Mouse (Mus musculus): Measurements from ENCODE around the gene Prdm2. TPM values are rescaled to one million over a fixed set of nuclear protein-coding genes. Genes with fewer than 3 reads are reported as not detected.

Gene Prdm2
- polyA plus RNA-seq, 1 experiment, result 26.5 TPM

- Histone ChIP-seq H3K27me3 (ENCODE audit: control insufficient read depth, insufficient read depth, low read length) (no peaks in the 10 kb centered on the region), H3K4me3 (ENCODE audit: control insufficient read depth, insufficient read depth, low read length) (no peak overlapping the region), H3K36me3 (ENCODE audit: control insufficient read depth, insufficient read depth, low read length) (peaks cover 73% of the 10 kb centered on the region), H3K27ac (ENCODE audit: control insufficient read depth, insufficient read depth, low read length) (no peak overlapping the region), H3K4me1 (replicated peaks; ENCODE audit: control insufficient read depth, insufficient read depth, low read length) (no peaks in the 10 kb centered on the region)
- 97% methylated on average over 7 of the region's 7 CpGs for WGBS
- no peak for DNase-seq
- TF ChIP-seq CTCF (IDR thresholded peaks at IDR 0.05; ENCODE audit: borderline replicate concordance, control insufficient read depth, extremely low read depth, insufficient read depth, low read length, poor library complexity) (no peak), POLR2A (IDR thresholded peaks at IDR 0.05; ENCODE audit: control insufficient read depth, extremely low read depth, insufficient read depth, low read length, poor library complexity) (no peak)
Measured at GRCm38 (mm10) chr4:143132433-143132832, 80.4 kb downstream of the Prdm2 start.

- DNase-seq, result no peak
- 92% methylated on average over 5 of the region's 5 CpGs for WGBS
- no peak overlapping the region for H3K4me3 ChIP-seq (ENCODE audit: control insufficient read depth, insufficient read depth, low read length)
- no peaks in the 10 kb centered on the region for H3K4me1 ChIP-seq (replicated peaks; ENCODE audit: control insufficient read depth, insufficient read depth, low read length)
- H3K36me3 ChIP-seq (ENCODE audit: control insufficient read depth, insufficient read depth, low read length), result peaks cover 68% of the 10 kb centered on the region
- no peaks in the 10 kb centered on the region for H3K27me3 ChIP-seq (ENCODE audit: control insufficient read depth, insufficient read depth, low read length)
- H3K27ac ChIP-seq (ENCODE audit: control insufficient read depth, insufficient read depth, low read length), result no peak overlapping the region
- TF ChIP-seq CTCF (IDR thresholded peaks at IDR 0.05; ENCODE audit: borderline replicate concordance, control insufficient read depth, extremely low read depth, insufficient read depth, low read length, poor library complexity) (no peak), POLR2A (IDR thresholded peaks at IDR 0.05; ENCODE audit: control insufficient read depth, extremely low read depth, insufficient read depth, low read length, poor library complexity) (no peak)
Measured at GRCm38 (mm10) chr4:143130441-143130840, 82.4 kb downstream of the Prdm2 start.

- TF ChIP-seq CTCF (IDR thresholded peaks at IDR 0.05; ENCODE audit: borderline replicate concordance, control insufficient read depth, extremely low read depth, insufficient read depth, low read length, poor library complexity) (no peak), POLR2A (IDR thresholded peaks at IDR 0.05; ENCODE audit: control insufficient read depth, extremely low read depth, insufficient read depth, low read length, poor library complexity) (no peak)
- no peaks in the 10 kb centered on the region for H3K27me3 ChIP-seq (ENCODE audit: control insufficient read depth, insufficient read depth, low read length)
Measured at GRCm38 (mm10) chr4:143129261-143129760, 83.5 kb downstream of the Prdm2 start.

DNA sequence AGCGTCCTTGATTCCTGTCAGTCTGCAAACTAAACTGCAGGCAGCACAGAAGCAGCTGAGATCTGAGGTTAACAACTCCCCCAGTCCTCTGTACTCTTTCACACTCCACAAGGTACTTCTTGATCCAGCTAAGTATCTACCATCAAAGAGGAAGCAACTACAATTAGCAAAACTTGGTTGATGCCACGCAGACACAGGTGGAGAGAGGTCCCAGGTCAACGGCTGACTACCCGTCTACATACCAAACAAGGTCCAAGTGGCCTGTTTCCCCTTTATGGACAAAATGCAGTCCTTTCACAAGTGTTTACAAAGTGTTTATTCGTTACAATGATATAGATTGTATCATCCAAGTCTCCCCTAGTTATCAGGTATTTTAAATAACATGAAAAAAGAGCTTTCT is 85.6 kb downstream of the Prdm2 start:
- no peak for DNase-seq
- Histone ChIP-seq H3K27ac (ENCODE audit: control insufficient read depth, insufficient read depth, low read length) (no peak overlapping the region), H3K27me3 (ENCODE audit: control insufficient read depth, insufficient read depth, low read length) (no peaks in the 10 kb centered on the region), H3K4me1 (replicated peaks; ENCODE audit: control insufficient read depth, insufficient read depth, low read length) (peaks cover 5% of the 10 kb centered on the region), H3K4me3 (ENCODE audit: control insufficient read depth, insufficient read depth, low read length) (no peak overlapping the region), H3K36me3 (ENCODE audit: control insufficient read depth, insufficient read depth, low read length) (peaks cover 36% of the 10 kb centered on the region)
- 79% methylated on average over 5 of the region's 5 CpGs for WGBS
- TF ChIP-seq CTCF (IDR thresholded peaks at IDR 0.05; ENCODE audit: borderline replicate concordance, control insufficient read depth, extremely low read depth, insufficient read depth, low read length, poor library complexity) (no peak), POLR2A (IDR thresholded peaks at IDR 0.05; ENCODE audit: control insufficient read depth, extremely low read depth, insufficient read depth, low read length, poor library complexity) (no peak)

More at GRCm38 (mm10) chr4:143129261-143129760, 83.5 kb downstream of the Prdm2 start:
- Histone ChIP-seq H3K27ac (ENCODE audit: control insufficient read depth, insufficient read depth, low read length) (no peak overlapping the region), H3K4me3 (ENCODE audit: control insufficient read depth, insufficient read depth, low read length) (no peak overlapping the region), H3K36me3 (ENCODE audit: control insufficient read depth, insufficient read depth, low read length) (peaks cover 57% of the 10 kb centered on the region), H3K4me1 (replicated peaks; ENCODE audit: control insufficient read depth, insufficient read depth, low read length) (no peaks in the 10 kb centered on the region)
- DNase-seq, result no peak
- WGBS, result 96% methylated on average over 4 of the region's 4 CpGs

- Histone ChIP-seq H3K27me3 (ENCODE audit: control insufficient read depth, insufficient read depth, low read length) (no peaks in the 10 kb centered on the region), H3K27ac (ENCODE audit: control insufficient read depth, insufficient read depth, low read length) (no peak overlapping the region), H3K4me3 (ENCODE audit: control insufficient read depth, insufficient read depth, low read length) (no peak overlapping the region), H3K4me1 (replicated peaks; ENCODE audit: control insufficient read depth, insufficient read depth, low read length) (peaks cover 5% of the 10 kb centered on the region), H3K36me3 (ENCODE audit: control insufficient read depth, insufficient read depth, low read length) (peaks cover 29% of the 10 kb centered on the region)
- WGBS, result 96% methylated on average over 14 of the region's 14 CpGs
- no peak for DNase-seq
- no peak for TF ChIP-seq CTCF (IDR thresholded peaks at IDR 0.05; ENCODE audit: borderline replicate concordance, control insufficient read depth, extremely low read depth, insufficient read depth, low read length, poor library complexity)
- no peak for TF ChIP-seq POLR2A (IDR thresholded peaks at IDR 0.05; ENCODE audit: control insufficient read depth, extremely low read depth, insufficient read depth, low read length, poor library complexity)
Measured at GRCm38 (mm10) chr4:143126476-143126875, 86.3 kb downstream of the Prdm2 start.

- H3K27ac ChIP-seq (ENCODE audit: control insufficient read depth, insufficient read depth, low read length), result no peak overlapping the region
- no peak overlapping the region for H3K4me3 ChIP-seq (ENCODE audit: control insufficient read depth, insufficient read depth, low read length)
- no peaks in the 10 kb centered on the region for H3K27me3 ChIP-seq (ENCODE audit: control insufficient read depth, insufficient read depth, low read length)
- peaks cover 5% of the 10 kb centered on the region for H3K4me1 ChIP-seq (replicated peaks; ENCODE audit: control insufficient read depth, insufficient read depth, low read length)
- DNase-seq, result no peak
- peaks cover 19% of the 10 kb centered on the region for H3K36me3 ChIP-seq (ENCODE audit: control insufficient read depth, insufficient read depth, low read length)
- TF ChIP-seq CTCF (IDR thresholded peaks at IDR 0.05; ENCODE audit: borderline replicate concordance, control insufficient read depth, extremely low read depth, insufficient read depth, low read length, poor library complexity), result no peak
- no peak for TF ChIP-seq POLR2A (IDR thresholded peaks at IDR 0.05; ENCODE audit: control insufficient read depth, extremely low read depth, insufficient read depth, low read length, poor library complexity)
- WGBS, result 93% methylated on average over 6 of the region's 6 CpGs
Measured at GRCm38 (mm10) chr4:143125290-143125689, 87.5 kb downstream of the Prdm2 start.

GRCm38 (mm10) chr4:143123043-143123442 is 89.8 kb downstream of the Prdm2 start:
- DNase-seq, result no peak
- no peaks in the 10 kb centered on the region for H3K27me3 ChIP-seq (ENCODE audit: control insufficient read depth, insufficient read depth, low read length)

More at GRCm38 (mm10) chr4:143123043-143123442, 89.8 kb downstream of the Prdm2 start:
- no peak for TF ChIP-seq POLR2A (IDR thresholded peaks at IDR 0.05; ENCODE audit: control insufficient read depth, extremely low read depth, insufficient read depth, low read length, poor library complexity)
- TF ChIP-seq CTCF (IDR thresholded peaks at IDR 0.05; ENCODE audit: borderline replicate concordance, control insufficient read depth, extremely low read depth, insufficient read depth, low read length, poor library complexity), result no peak
- Histone ChIP-seq H3K4me3 (ENCODE audit: control insufficient read depth, insufficient read depth, low read length) (no peak overlapping the region), H3K27ac (ENCODE audit: control insufficient read depth, insufficient read depth, low read length) (no peak overlapping the region), H3K4me1 (replicated peaks; ENCODE audit: control insufficient read depth, insufficient read depth, low read length) (peaks cover 5% of the 10 kb centered on the region), H3K36me3 (ENCODE audit: control insufficient read depth, insufficient read depth, low read length) (0 out of 2 replicates have a peak, but pooled peaks cover 5% of the 10 kb centered on the region)
- 94% methylated on average over 10 of the region's 10 CpGs for WGBS
